In genomic region chr16:95152742-95153383, GRCm38 (mm10) we compare ENCODE assay signal across 22 mouse cellular contexts.
A peak's percentile ranks its signal among the peaks of the same experiment; 100 is the strongest.
DNase-seq lines count a peak whose midpoint lies in the region; ATAC-seq lines count a peak whose summit lies in the region.
"Had no signal": no experiment of that assay in that cellular context is flagged by ENCODE, and none has a peak within 500 bp of the region (broad histone marks: within the 10 kb centered on the region; RNA-seq: fewer than 3 reads in every experiment).

No protein-coding gene starts in this region.

- no peaks in the 10 kb centered on the region for H3K36me3 ChIP-seq in forebrain, embryonic 14.5 days (ENCODE audit: control insufficient read depth, insufficient read depth, low read length)
- no peaks in the 10 kb centered on the region for H3K36me3 ChIP-seq in forebrain, embryonic 10.5 days (replicated peaks)
- H3K36me3 ChIP-seq: embryonic facial prominence, embryonic 12.5 days; forebrain, embryonic 15.5 days; heart, embryonic 15.5 days; hindbrain, embryonic 15.5 days had no signal

- intact Hi-C loops in heart, postnatal 25 days (cut with DNase I), result no loop called here

- no peaks in the 10 kb centered on the region for H3K27me3 ChIP-seq in forebrain, embryonic 14.5 days (replicated peaks; ENCODE audit: control insufficient read depth, insufficient read depth, low read length)
- no peaks in the 10 kb centered on the region for H3K27me3 ChIP-seq in forebrain, embryonic 10.5 days (ENCODE audit: poor library complexity, severe bottlenecking)
- H3K27me3 ChIP-seq: embryonic facial prominence, embryonic 12.5 days; forebrain, embryonic 15.5 days; heart, embryonic 15.5 days; hindbrain, embryonic 15.5 days had no signal

- peak; percentile 25 for DNase-seq in forebrain, embryonic 14.5 days (ENCODE audit: low spot score)
- DNase-seq in forebrain, embryonic 10.5 days (ENCODE audit: extremely low spot score, low spot score), result no peak
- peak; percentile 24 for DNase-seq in layer of hippocampus, adult 9-11 months
- no peak for DNase-seq in layer of hippocampus, adult 8-10 months (ENCODE audit: low spot score in 2 of 2)
- peak; percentile 56 for DNase-seq in brain, adult 2 months (ENCODE audit: low read depth, low spot score)
- DNase-seq in embryo, embryonic 9.5 days (ENCODE audit: extremely low spot score), result no peak
- DNase-seq in heart, postnatal 25 days (ENCODE audit: low spot score), result no peak
- DNase-seq: adrenal gland, postnatal 14 days; B cell, adult 2 months; cerebellum, adult 8-10 months; cerebellum, postnatal 14 days; embryo, embryonic 11 days; gastrocnemius, postnatal 14 days; heart, adult 2 months; heart, postnatal 36 days; kidney, adult 11 months had no signal

- no peak overlapping the region for H3K27ac ChIP-seq in forebrain, embryonic 14.5 days (ENCODE audit: low read depth, low read length)
- no peak overlapping the region for H3K27ac ChIP-seq in forebrain, embryonic 10.5 days
- H3K27ac ChIP-seq: embryonic facial prominence, embryonic 12.5 days; forebrain, embryonic 15.5 days; heart, adult 2 months; heart, embryonic 15.5 days; hindbrain, embryonic 15.5 days had no signal

- H3K9me3 ChIP-seq in forebrain, embryonic 14.5 days (replicated peaks; ENCODE audit: control insufficient read depth, low read length), result no peaks in the 10 kb centered on the region
- no peaks in the 10 kb centered on the region for H3K9me3 ChIP-seq in forebrain, embryonic 10.5 days
- H3K9me3 ChIP-seq: embryonic facial prominence, embryonic 12.5 days; forebrain, embryonic 15.5 days; heart, embryonic 15.5 days; hindbrain, embryonic 15.5 days had no signal

- H3K4me1 ChIP-seq in forebrain, embryonic 14.5 days (ENCODE audit: control insufficient read depth, insufficient read depth, low read length), result no peaks in the 10 kb centered on the region
- peaks cover 8% of the 10 kb centered on the region for H3K4me1 ChIP-seq in forebrain, embryonic 10.5 days
- H3K4me1 ChIP-seq: embryonic facial prominence, embryonic 12.5 days; forebrain, embryonic 15.5 days; heart, embryonic 15.5 days; hindbrain, embryonic 15.5 days had no signal

- no peak overlapping the region for H3K4me2 ChIP-seq in forebrain, embryonic 14.5 days (ENCODE audit: low read length)
- H3K4me2 ChIP-seq: embryonic facial prominence, embryonic 12.5 days; forebrain, embryonic 15.5 days; heart, embryonic 11.5 days; heart, embryonic 15.5 days; hindbrain, embryonic 15.5 days had no signal

- 71% methylated on average over 13 of the region's 13 CpGs for WGBS in forebrain, embryonic 14.5 days
- 86% methylated on average over 13 of the region's 13 CpGs for WGBS in forebrain, embryonic 10.5 days

- H3K4me3 ChIP-seq in forebrain, embryonic 14.5 days (ENCODE audit: low read depth, low read length), result no peak overlapping the region
- H3K4me3 ChIP-seq in forebrain, embryonic 10.5 days, result no peak overlapping the region
- H3K4me3 ChIP-seq: embryonic facial prominence, embryonic 12.5 days; forebrain, embryonic 15.5 days; heart, adult 2 months; heart, embryonic 15.5 days; hindbrain, embryonic 15.5 days had no signal

- ATAC-seq in forebrain, embryonic 14.5 days, result no peak
- ATAC-seq: forebrain, embryonic 15.5 days; Patski had no signal

- H3K9ac ChIP-seq in forebrain, embryonic 14.5 days (ENCODE audit: low read length), result no peak overlapping the region
- H3K9ac ChIP-seq: embryonic facial prominence, embryonic 12.5 days; forebrain, embryonic 15.5 days; heart, embryonic 15.5 days; hindbrain, embryonic 15.5 days had no signal

Comparison
In these comparisons a context has a peak if more than half of its experiments do, and no peak if none do; other contexts are left out.
1. DNase-seq: peak in forebrain, embryonic 14.5 days (single experiment), layer of hippocampus, adult 9-11 months (single experiment) and brain, adult 2 months (single experiment); none in forebrain, embryonic 10.5 days (single experiment), layer of hippocampus, adult 8-10 months (0 of 2), embryo, embryonic 9.5 days (single experiment) and heart, postnatal 25 days (single experiment).